20 mouse cellular contexts compared by ENCODE assay signal in genomic region chr15:100759286-100759685, GRCm38 (mm10). TPM values are rescaled to one million over a fixed set of nuclear protein-coding genes. Genes with fewer than 3 reads are reported as not detected.
A peak's percentile ranks its signal among the peaks of the same experiment; 100 is the strongest.
DNase-seq lines count a peak whose midpoint lies in the region; ATAC-seq and TF ChIP-seq lines count a peak whose summit lies in the region.
"Had no signal": no experiment of that assay in that cellular context is flagged by ENCODE, and none has a peak within 500 bp of the region (broad histone marks: within the 10 kb centered on the region; RNA-seq: fewer than 3 reads in every experiment).

No protein-coding gene starts in this region.

- peaks cover 23% of the 10 kb centered on the region for H3K4me1 ChIP-seq in heart, embryonic 10.5 days
- peaks cover 7% of the 10 kb centered on the region for H3K4me1 ChIP-seq in intestine, embryonic 14.5 days (replicated peaks; ENCODE audit: control insufficient read depth, insufficient read depth, low read length)
- H3K4me1 ChIP-seq in intestine, embryonic 16.5 days (ENCODE audit: control insufficient read depth, insufficient read depth, low read length): peaks cover 24% of the 10 kb centered on the region
- H3K4me1 ChIP-seq in midbrain, embryonic 11.5 days (ENCODE audit: control insufficient read depth, insufficient read depth, low read length): peaks cover 15% of the 10 kb centered on the region
- peaks cover 7% of the 10 kb centered on the region; the same call in 1 of the 2 replicates for H3K4me1 ChIP-seq in midbrain, postnatal 0 days (ENCODE audit: insufficient read depth, low read length)

- DNase-seq in heart, adult 11 months: peak; percentile 74
- DNase-seq in heart, embryonic 10.5 days (ENCODE audit: low spot score): no peak
- DNase-seq in intestine, embryonic 14.5 days (ENCODE audit: low spot score): peak; percentile 23
- peak; percentile 74 for DNase-seq in midbrain, embryonic 11.5 days (ENCODE audit: low spot score, missing footprints)
- no peak for DNase-seq in midbrain, postnatal 0 days (ENCODE audit: low spot score)
- DNase-seq: adrenal gland, adult 2 months; adrenal gland, adult 8-10 months; adrenal gland, postnatal 10 days; adrenal gland, postnatal 14 days; adrenal gland, postnatal 25 days; adrenal gland, postnatal 36 days; B cell, adult 2 months; cerebellum, adult 11 months; cerebellum, adult 11-12 months; cerebellum, adult 18-20 months had no signal

- no peak overlapping the region for H3K4me3 ChIP-seq in heart, embryonic 10.5 days
- H3K4me3 ChIP-seq in intestine, embryonic 14.5 days (ENCODE audit: low read depth, low read length): no peak overlapping the region
- no peak overlapping the region for H3K4me3 ChIP-seq in intestine, embryonic 16.5 days (ENCODE audit: low read length)
- H3K4me3 ChIP-seq in midbrain, embryonic 11.5 days (ENCODE audit: low read depth, low read length): no peak overlapping the region
- no peak overlapping the region for H3K4me3 ChIP-seq in midbrain, postnatal 0 days (ENCODE audit: low read depth, low read length)

- ATAC-seq in intestine, embryonic 14.5 days (replicated peaks; ENCODE audit: low FRiP score, low TSS enrichment, low read depth): no peak
- ATAC-seq in intestine, embryonic 16.5 days: no peak
- no peak for ATAC-seq in midbrain, embryonic 11.5 days (ENCODE audit: low FRiP score)
- no peak for ATAC-seq in midbrain, postnatal 0 days (ENCODE audit: low FRiP score)
- ATAC-seq: activated CD4-positive, CD25-positive, alpha-beta regulatory T cell, adult 4 months; CD4-positive, CD25-positive, alpha-beta regulatory T cell, adult 4 months; Patski had no signal

- H3K9ac ChIP-seq in intestine, embryonic 14.5 days (ENCODE audit: low read length): no peak overlapping the region
- no peak overlapping the region for H3K9ac ChIP-seq in intestine, embryonic 16.5 days (ENCODE audit: low read depth, low read length)
- H3K9ac ChIP-seq in midbrain, embryonic 11.5 days (ENCODE audit: low read length): no peak overlapping the region
- no peak overlapping the region for H3K9ac ChIP-seq in midbrain, postnatal 0 days (replicated peaks; ENCODE audit: low read length, poor library complexity, severe bottlenecking)

- H3K27me3 ChIP-seq in heart, embryonic 10.5 days (ENCODE audit: insufficient read depth, poor library complexity, severe bottlenecking): peaks cover 52% of the 10 kb centered on the region
- no peaks in the 10 kb centered on the region for H3K27me3 ChIP-seq in intestine, embryonic 14.5 days (replicated peaks; ENCODE audit: control insufficient read depth, insufficient read depth, low read length)
- H3K27me3 ChIP-seq in intestine, embryonic 16.5 days (replicated peaks; ENCODE audit: control insufficient read depth, insufficient read depth, low read length): no peaks in the 10 kb centered on the region
- peaks cover 5% of the 10 kb centered on the region; the same call in 1 of the 2 replicates for H3K27me3 ChIP-seq in midbrain, embryonic 11.5 days (ENCODE audit: control insufficient read depth, insufficient read depth, low read length)
- no peaks in the 10 kb centered on the region for H3K27me3 ChIP-seq in midbrain, postnatal 0 days (ENCODE audit: insufficient read depth, low read length)
- H3K27me3 ChIP-seq: Patski had no signal

- no peaks in the 10 kb centered on the region for H3K9me3 ChIP-seq in heart, embryonic 10.5 days
- no peaks in the 10 kb centered on the region for H3K9me3 ChIP-seq in intestine, embryonic 14.5 days (ENCODE audit: control insufficient read depth, low read length)
- H3K9me3 ChIP-seq in intestine, embryonic 16.5 days (ENCODE audit: control insufficient read depth, low read length): no peaks in the 10 kb centered on the region
- no peaks in the 10 kb centered on the region for H3K9me3 ChIP-seq in midbrain, embryonic 11.5 days (ENCODE audit: control insufficient read depth, low read length)
- no peaks in the 10 kb centered on the region for H3K9me3 ChIP-seq in midbrain, postnatal 0 days (ENCODE audit: low read length)

- no peak for TF ChIP-seq CTCF in midbrain, postnatal 0 days (IDR thresholded peaks at IDR 0.05)

- no peak overlapping the region for H3K4me2 ChIP-seq in intestine, embryonic 14.5 days (ENCODE audit: low read length)
- no peak overlapping the region for H3K4me2 ChIP-seq in intestine, embryonic 16.5 days (ENCODE audit: low read depth, low read length)
- no peak overlapping the region for H3K4me2 ChIP-seq in midbrain, embryonic 11.5 days
- H3K4me2 ChIP-seq in midbrain, postnatal 0 days (ENCODE audit: low read depth, low read length, poor library complexity, severe bottlenecking): no peak overlapping the region

- WGBS in heart, embryonic 10.5 days: 84% methylated on average over 10 of the region's 10 CpGs
- 90% methylated on average over 10 of the region's 10 CpGs for WGBS in intestine, embryonic 14.5 days
- WGBS in intestine, embryonic 16.5 days: 85% methylated on average over 10 of the region's 10 CpGs
- 85% methylated on average over 10 of the region's 10 CpGs for WGBS in midbrain, embryonic 11.5 days
- 84% methylated on average over 10 of the region's 10 CpGs for WGBS in midbrain, postnatal 0 days

- no peaks in the 10 kb centered on the region for H3K36me3 ChIP-seq in heart, embryonic 10.5 days
- no peaks in the 10 kb centered on the region for H3K36me3 ChIP-seq in intestine, embryonic 14.5 days (ENCODE audit: control insufficient read depth, insufficient read depth, low read length)
- no peaks in the 10 kb centered on the region for H3K36me3 ChIP-seq in intestine, embryonic 16.5 days (ENCODE audit: control insufficient read depth, insufficient read depth, low read length)
- H3K36me3 ChIP-seq in midbrain, embryonic 11.5 days (ENCODE audit: control insufficient read depth, insufficient read depth, low read length): no peaks in the 10 kb centered on the region
- no peaks in the 10 kb centered on the region for H3K36me3 ChIP-seq in midbrain, postnatal 0 days (ENCODE audit: insufficient read depth, low read length)
- H3K36me3 ChIP-seq: G1E had no signal

- no peak overlapping the region for H3K27ac ChIP-seq in heart, embryonic 10.5 days
- H3K27ac ChIP-seq in intestine, embryonic 14.5 days (ENCODE audit: low read depth): no peak overlapping the region
- no peak overlapping the region for H3K27ac ChIP-seq in intestine, embryonic 16.5 days (ENCODE audit: low read length)
- no peak overlapping the region for H3K27ac ChIP-seq in midbrain, embryonic 11.5 days (ENCODE audit: low read depth, low read length)
- no peak overlapping the region for H3K27ac ChIP-seq in midbrain, postnatal 0 days (ENCODE audit: low read depth, low read length)

RNA-seq across cellular contexts. Expression of gene Slc4a8, which starts 2.3 kb away (rescaled TPM):
- 2.2 and 2.3 TPM in 2 replicates for polyA plus RNA-seq in heart, embryonic 10.5 days (2016; fragmentation: Nextera tagmentation; extraction: Ambion mirVana)
- polyA plus RNA-seq in intestine, embryonic 14.5 days (2014; fragmentation: Nextera tagmentation; extraction: Ambion mirVana): 5.4 and 6.4 TPM in 2 replicates
- polyA plus RNA-seq in intestine, embryonic 16.5 days (2015; fragmentation: Nextera tagmentation; extraction: Ambion mirVana): 3.2 and 4.5 TPM in 2 replicates
- polyA plus RNA-seq in midbrain, embryonic 11.5 days (2014; fragmentation: Nextera tagmentation; extraction: Ambion mirVana): 7.1 and 9.2 TPM in 2 replicates
- total RNA-seq in midbrain, postnatal 0 days (2014; rRNA removed): 31.2 and 31.8 TPM in 2 replicates
- polyA plus RNA-seq in midbrain, postnatal 0 days (2015; fragmentation: Nextera tagmentation; extraction: Ambion mirVana): 31.0 and 37.3 TPM in 2 replicates
- polyA plus RNA-seq: G1E had no signal

RNA-seq across cellular contexts. Expression of gene Galnt6, which starts 30.1 kb away (rescaled TPM):
- 0.18 and 0.20 TPM in 2 replicates for polyA plus RNA-seq in heart, embryonic 10.5 days (2016; fragmentation: Nextera tagmentation; extraction: Ambion mirVana)
- 1.2 and 1.4 TPM in 2 replicates for polyA plus RNA-seq in intestine, embryonic 14.5 days (2014; fragmentation: Nextera tagmentation; extraction: Ambion mirVana)
- 7.6 and 8.8 TPM in 2 replicates for polyA plus RNA-seq in intestine, embryonic 16.5 days (2015; fragmentation: Nextera tagmentation; extraction: Ambion mirVana)
- 0.04 TPM in 1 of 2 replicates, not detected in the other for polyA plus RNA-seq in midbrain, embryonic 11.5 days (2014; fragmentation: Nextera tagmentation; extraction: Ambion mirVana)
- total RNA-seq in midbrain, postnatal 0 days (2014; rRNA removed): 0.16 and 0.71 TPM in 2 replicates
- 0.20 and 0.22 TPM in 2 replicates for polyA plus RNA-seq in midbrain, postnatal 0 days (2015; fragmentation: Nextera tagmentation; extraction: Ambion mirVana)

Comparison
In these comparisons a context has a peak if more than half of its experiments do, and no peak if none do; other contexts are left out.
1. DNase-seq: peak in heart, adult 11 months (single experiment), intestine, embryonic 14.5 days (single experiment) and midbrain, embryonic 11.5 days (single experiment); none in heart, embryonic 10.5 days (single experiment) and midbrain, postnatal 0 days (single experiment).